Mouse (Mus musculus): Measurements from ENCODE around the gene Fmnl3.

GRCm38 (mm10) chr15:99408845-99409244, 38.6 kb upstream of the Fmnl3 start:
- TF ChIP-seq CTCF (IDR thresholded peaks at IDR 0.05; ENCODE audit: insufficient read depth, low read depth, low read length), result no peak
- TF ChIP-seq POLR2A (IDR thresholded peaks at IDR 0.05; ENCODE audit: insufficient read depth, low read depth, low read length), result no peak
